Mouse (Mus musculus): Measurements from ENCODE around the gene Kdm5a. TPM values are rescaled to one million over a fixed set of nuclear protein-coding genes. Genes with fewer than 3 reads are reported as not detected.

The Kdm5a gene
- total and polyA plus RNA-seq, 3 experiments = 20.8 to 35.8 (median 29.3) TPM

- peaks cover 0 to 4% of the 10 kb centered on the region in 2 experiments; a peak in 1 of 4 replicates for H3K4me1 ChIP-seq (ENCODE audit: control insufficient read depth in 1 of 2, insufficient read depth in 2 of 2)
- in situ Hi-C loops (cut with MboI; ENCODE audit: low pct_ligation_motif_present, low pct_unique_long_range_greater_than_20kb, low sequenced_read_pairs) (loop anchor here (25.0 kb wide), 1 partner anchor 387 kb away; no protein-coding TSS in a partner anchor), dilution Hi-C loops (cut with MboI; ENCODE audit: extremely low pct_ligation_motif_present, extremely low pct_unique_long_range_greater_than_20kb, low sequenced_read_pairs) (no loop called here)
- no peak overlapping the region for H3K4me2 ChIP-seq (ENCODE audit: insufficient read depth, low read depth, poor library complexity, severe bottlenecking)
- no peak overlapping the region for H3K4me3 ChIP-seq (replicated peaks in 1 of 3; ENCODE audit: low read depth in 2 of 3, low read length in 2 of 3, poor library complexity in 1 of 3)
- no peak for DNase-seq (ENCODE audit: extremely low read depth)
- peaks cover 7% of the 10 kb centered on the region for H3K79me2 ChIP-seq (replicated peaks; ENCODE audit: control insufficient read depth, extremely low read depth, insufficient read depth, poor library complexity, severe bottlenecking)
- H3K36me3 ChIP-seq (replicated peaks in 1 of 2; ENCODE audit: control insufficient read depth in 1 of 2, insufficient read depth in 1 of 2, low read length in 1 of 2) = peaks cover 61 to 83% of the 10 kb centered on the region in 2 experiments
- H3K9ac ChIP-seq (ENCODE audit: insufficient read depth, low read depth) = no peak overlapping the region
- no peaks in the 10 kb centered on the region for H3K9me3 ChIP-seq (replicated peaks; ENCODE audit: low read length)
- no peak overlapping the region for H3K27ac ChIP-seq (ENCODE audit: insufficient read depth, low read depth)
- no peak for TF ChIP-seq RCOR1 (conservative IDR thresholded peaks at IDR 0.05; ENCODE audit: low read depth, low read length)
- no peak for TF ChIP-seq MAZ (IDR thresholded peaks at IDR 0.05; ENCODE audit: low read depth, low read length)
- no peak for TF ChIP-seq UBTF (IDR thresholded peaks at IDR 0.05; ENCODE audit: low read depth, low read length)
- no peak for TF ChIP-seq RAD21 (IDR thresholded peaks at IDR 0.05; ENCODE audit: low read depth, low read length)
- no peak for TF ChIP-seq NRF1 (IDR thresholded peaks at IDR 0.05; ENCODE audit: low read depth, low read length)
- TF ChIP-seq TCF12 (IDR thresholded peaks at IDR 0.05; ENCODE audit: low read depth, low read length) = no peak
- TF ChIP-seq PAX5 (IDR thresholded peaks at IDR 0.05; ENCODE audit: low read length) = no peak
- no peak for TF ChIP-seq BHLHE40 (IDR thresholded peaks at IDR 0.05; ENCODE audit: low read depth, low read length)
- no peak for TF ChIP-seq MXI1 (IDR thresholded peaks at IDR 0.05; ENCODE audit: low read depth, low read length)
- no peak for TF ChIP-seq IRF4 (IDR thresholded peaks at IDR 0.05; ENCODE audit: low read depth, low read length)
- no peak for TF ChIP-seq CHD1 (IDR thresholded peaks at IDR 0.05; ENCODE audit: low read depth, low read length)
- TF ChIP-seq SIN3A (IDR thresholded peaks at IDR 0.05; ENCODE audit: low read length) = no peak
- no peak for TF ChIP-seq ELF1 (IDR thresholded peaks at IDR 0.05; ENCODE audit: low read depth, low read length)
- TF ChIP-seq EP300 (IDR thresholded peaks at IDR 0.05; ENCODE audit: low read length) = no peak
- H3K27me3 ChIP-seq (replicated peaks) = no peaks in the 10 kb centered on the region
Observed at GRCm38 (mm10) chr6:120349018-120349417, 14.9 kb upstream of the Kdm5a start.

- H3K9ac ChIP-seq (ENCODE audit: insufficient read depth, low read depth) = peak overlapping the region; percentile 95
- no peaks in the 10 kb centered on the region for H3K27me3 ChIP-seq (replicated peaks)
- H3K27ac ChIP-seq (ENCODE audit: insufficient read depth, low read depth) = no peak overlapping the region
- peak overlapping the region; percentile 99 for H3K4me2 ChIP-seq (ENCODE audit: insufficient read depth, low read depth, poor library complexity, severe bottlenecking)
- dilution Hi-C loops (cut with MboI; ENCODE audit: extremely low pct_ligation_motif_present, extremely low pct_unique_long_range_greater_than_20kb, low sequenced_read_pairs) = no loop called here
- peak overlapping the region; percentile 58 to 79 (median 77) for H3K4me3 ChIP-seq (replicated peaks in 1 of 3; ENCODE audit: low read depth in 2 of 3, low read length in 2 of 3, poor library complexity in 1 of 3)
- in situ Hi-C loops (cut with MboI; ENCODE audit: low pct_ligation_motif_present, low pct_unique_long_range_greater_than_20kb, low sequenced_read_pairs) = no loop called here
- H3K9me3 ChIP-seq (replicated peaks; ENCODE audit: low read length) = no peaks in the 10 kb centered on the region
- H3K4me1 ChIP-seq (ENCODE audit: control insufficient read depth in 1 of 2, insufficient read depth in 2 of 2) = peaks cover 6 to 27% of the 10 kb centered on the region in 2 experiments; a peak in 2 of 4 replicates
- H3K36me3 ChIP-seq (replicated peaks in 1 of 2; ENCODE audit: control insufficient read depth in 1 of 2, insufficient read depth in 1 of 2, low read length in 1 of 2) = peaks cover 7 to 27% of the 10 kb centered on the region in 2 experiments
- DNase-seq (ENCODE audit: extremely low read depth) = no peak
- peaks cover 22% of the 10 kb centered on the region for H3K79me2 ChIP-seq (replicated peaks; ENCODE audit: control insufficient read depth, extremely low read depth, insufficient read depth, poor library complexity, severe bottlenecking)
- TF ChIP-seq CHD1 (IDR thresholded peaks at IDR 0.05; ENCODE audit: low read depth, low read length) (peak; percentile 19; the same call in 1 of the 2 replicates), SMC3 (IDR thresholded peaks at IDR 0.05; ENCODE audit: low read depth, low read length) (no peak)
Observed at GRCm38 (mm10) chr6:120356478-120356877, 7.4 kb upstream of the Kdm5a start.
